Mouse (Mus musculus) lung, postnatal 0 days (tissue): ENCODE data around the gene Cacna1a. TPM values are rescaled to one million over a fixed set of nuclear protein-coding genes. Genes with fewer than 3 reads are reported as not detected.

Experiments
- ATAC-seq: fragments of 200-750 bp; cut with Nextera tagmentation; 2 replicates; pipeline ENCODE4 v1.8.0; 2017; ENCODE audit warnings: moderate library complexity
- DNase-seq: peaks from one replicate; pipeline ENCODE4 v3.0.0-alpha.2; 2016; ENCODE audit warnings: low spot score
- H3K27ac ChIP-seq: fragments of 300-500 bp; sonication (generic); 2 replicates; pipeline ENCODE4 v1.5.1; 2014; ENCODE audit warnings: antibody characterized with exemption, mild to moderate bottlenecking, low read length, mixed read lengths
- H3K27me3 ChIP-seq: fragments of 300-500 bp; sonication (generic); replicated peaks from 2 replicates; pipeline ENCODE4 v1.6.1; 2014; ENCODE audit warnings: low read length, mixed read lengths; ENCODE audit not compliant: insufficient read depth
- H3K36me3 ChIP-seq: fragments of 300-500 bp; sonication (generic); 2 replicates; pipeline ENCODE4 v1.6.1; 2014; ENCODE audit warnings: low read length, mixed read lengths; ENCODE audit not compliant: insufficient read depth
- H3K4me1 ChIP-seq: fragments of 300-500 bp; sonication (generic); 2 replicates; pipeline ENCODE4 v1.6.1; 2014; ENCODE audit warnings: antibody characterized with exemption, low read depth, low read length, mixed read lengths; ENCODE audit not compliant: insufficient read depth
- H3K4me2 ChIP-seq: fragments of 300-500 bp; sonication (generic); replicated peaks from 2 replicates; pipeline ENCODE4 v1.6.1; 2014; ENCODE audit warnings: low read depth, mild to moderate bottlenecking, low read length, moderate library complexity, mixed read lengths
- H3K4me3 ChIP-seq: fragments of 300-500 bp; sonication (generic); 2 replicates; pipeline ENCODE4 v1.5.1; 2014; ENCODE audit warnings: low read depth, low read length
- H3K9ac ChIP-seq: fragments of 300-500 bp; sonication (generic); replicated peaks from 2 replicates; pipeline ENCODE4 v1.6.1; 2014; ENCODE audit warnings: low read depth, mild to moderate bottlenecking
- H3K9me3 ChIP-seq: fragments of 300-500 bp; sonication (generic); 2 replicates; pipeline ENCODE4 v1.6.1; 2016; ENCODE audit warnings: low read length, mixed read lengths
- CTCF ChIP-seq: IDR thresholded peaks from 2 replicates; pipeline ENCODE4 v1.5.1; 2016; ENCODE audit warnings: antibody characterized with exemption, mild to moderate bottlenecking
- EP300 ChIP-seq: IDR thresholded peaks from 2 replicates; pipeline ENCODE4 v1.6.1; 2016; ENCODE audit warnings: antibody characterized with exemption, mild to moderate bottlenecking, control low read depth
- WGBS: fragments of 180-500 bp; shearing (Covaris S2); extraction: QIAGEN DNeasy Blood & Tissue Kit; methylation state at CpG from one replicate; pipeline ENCODE4 v1.1.7; 2014; 5-methylcytosine and 5-hydroxymethylcytosine counted together
- polyA plus RNA-seq: library from polyadenylated mRNA; unstranded; fragments of >200 nt; fragmentation: Nextera tagmentation; extraction: Ambion mirVana; gene quantifications from 2 replicates; pipeline ENCODE4 v1.2.1, GENCODE M21; 2015

Gene Cacna1a
- polyA plus RNA-seq, 1 experiment from 2014 or later = 3.3 TPM

GRCm38 (mm10) chr8:84640617-84641294 lies 252.5 kb downstream of the Cacna1a start:
- no peaks in the 10 kb centered on the region for H3K9me3 ChIP-seq
- WGBS = 63% methylated on average over 7 of the region's 7 CpGs
- no peak overlapping the region for H3K4me2 ChIP-seq
- H3K36me3 ChIP-seq = no peaks in the 10 kb centered on the region
- H3K27me3 ChIP-seq = no peaks in the 10 kb centered on the region
- no peak overlapping the region for H3K9ac ChIP-seq
- ATAC-seq = no peak
- H3K27ac ChIP-seq = 0 out of 2 replicates have a peak overlapping the region, but pooled peaks have one; percentile 15
- no peak overlapping the region for H3K4me3 ChIP-seq
- no peak for TF ChIP-seq CTCF
- no peak for TF ChIP-seq EP300
- H3K4me1 ChIP-seq = no peaks in the 10 kb centered on the region; the same call in 1 of the 2 replicates
- no peak for DNase-seq

- Histone ChIP-seq H3K27ac (no peak overlapping the region), H3K4me1 (no peaks in the 10 kb centered on the region; the same call in 1 of the 2 replicates), H3K36me3 (no peaks in the 10 kb centered on the region), H3K9ac (no peak overlapping the region), H3K9me3 (no peaks in the 10 kb centered on the region), H3K4me3 (no peak overlapping the region), H3K4me2 (no peak overlapping the region), H3K27me3 (no peaks in the 10 kb centered on the region)
- 85% methylated on average over 1 of the region's 1 CpGs for WGBS
- ATAC-seq = no peak
- peak; percentile 75 for DNase-seq
- TF ChIP-seq EP300 (peak; percentile 38; the same call in 1 of the 2 replicates), CTCF (peak; percentile 29; the same call in 1 of the 2 replicates)
Observed at GRCm38 (mm10) chr8:84641578-84642361, 253.5 kb downstream of the Cacna1a start.

- Histone ChIP-seq H3K27ac (no peak overlapping the region), H3K36me3 (no peaks in the 10 kb centered on the region), H3K4me2 (no peak overlapping the region), H3K9me3 (no peaks in the 10 kb centered on the region), H3K9ac (no peak overlapping the region), H3K27me3 (no peaks in the 10 kb centered on the region), H3K4me3 (no peak overlapping the region), H3K4me1 (no peaks in the 10 kb centered on the region; the same call in 1 of the 2 replicates)
- TF ChIP-seq EP300 = no peak
- WGBS = 51% methylated on average over 5 of the region's 5 CpGs
- ATAC-seq (no peak), DNase-seq (no peak)
Observed at GRCm38 (mm10) chr8:84643019-84643418, 254.8 kb downstream of the Cacna1a start.

DNA sequence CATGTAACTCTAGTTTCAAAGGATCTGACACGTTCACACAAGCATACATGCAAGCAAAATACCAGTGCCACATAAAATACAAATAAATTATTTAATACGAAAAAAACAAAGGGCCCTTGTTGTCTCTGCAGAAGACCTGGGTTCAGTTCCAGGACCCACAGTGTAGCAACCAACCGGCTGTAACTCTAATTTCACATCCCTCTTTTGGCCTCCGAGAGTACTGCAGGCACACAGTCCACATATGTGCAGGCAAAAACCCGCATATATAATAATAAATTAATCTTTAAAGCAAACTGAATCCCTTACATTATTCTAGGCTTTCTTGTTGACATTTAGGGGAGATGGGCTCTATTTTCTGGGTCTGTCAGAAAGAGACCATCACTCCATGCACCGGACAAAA lies 258.6 kb downstream of the Cacna1a start:
- Histone ChIP-seq H3K9me3 (no peaks in the 10 kb centered on the region), H3K27me3 (no peaks in the 10 kb centered on the region), H3K4me3 (no peak overlapping the region), H3K27ac (no peak overlapping the region), H3K4me1 (no peaks in the 10 kb centered on the region), H3K4me2 (peak overlapping the region; percentile 32; the same call in 1 of the 2 replicates), H3K9ac (no peak overlapping the region), H3K36me3 (no peaks in the 10 kb centered on the region)
- ATAC-seq (0 out of 2 replicates have a peak, but pooled peaks have one; percentile 38), DNase-seq (no peak)
- WGBS = 50% methylated on average over 6 of the region's 6 CpGs
- TF ChIP-seq CTCF (peak; percentile 47), EP300 (no peak)

DNA sequence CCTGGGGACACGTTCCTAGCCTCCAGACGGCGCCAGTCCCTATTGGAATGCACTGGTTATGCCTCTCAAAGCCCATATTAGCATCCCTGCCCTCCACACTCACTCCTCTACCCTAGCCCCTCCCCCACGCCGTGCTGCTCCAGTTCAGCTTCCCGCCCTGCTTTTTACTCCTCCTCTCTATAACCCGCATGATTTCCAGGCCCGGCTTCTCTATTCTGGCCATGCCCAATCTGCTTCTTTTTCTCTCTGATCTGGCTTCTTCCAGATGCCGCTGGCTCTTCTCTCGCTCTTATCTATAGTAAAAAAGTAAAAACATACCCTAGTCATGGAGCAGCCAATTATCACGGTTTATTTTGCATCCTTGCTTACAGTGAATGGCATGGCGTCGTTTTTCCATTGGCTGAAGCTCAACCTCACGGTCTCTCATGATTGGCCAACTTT lies 259.2 kb downstream of the Cacna1a start:
- Histone ChIP-seq H3K9me3 (no peaks in the 10 kb centered on the region), H3K9ac (no peak overlapping the region), H3K4me1 (no peaks in the 10 kb centered on the region), H3K4me2 (peak overlapping the region; percentile 32), H3K36me3 (no peaks in the 10 kb centered on the region), H3K27me3 (no peaks in the 10 kb centered on the region), H3K27ac (no peak overlapping the region), H3K4me3 (no peak overlapping the region; the same call in 1 of the 2 replicates)
- ATAC-seq (peak; percentile 87), DNase-seq (peak; percentile 72)
- TF ChIP-seq EP300 (no peak; the same call in 1 of the 2 replicates), CTCF (peak; percentile 38)
- WGBS = 4% methylated on average over 14 of the region's 14 CpGs

DNA sequence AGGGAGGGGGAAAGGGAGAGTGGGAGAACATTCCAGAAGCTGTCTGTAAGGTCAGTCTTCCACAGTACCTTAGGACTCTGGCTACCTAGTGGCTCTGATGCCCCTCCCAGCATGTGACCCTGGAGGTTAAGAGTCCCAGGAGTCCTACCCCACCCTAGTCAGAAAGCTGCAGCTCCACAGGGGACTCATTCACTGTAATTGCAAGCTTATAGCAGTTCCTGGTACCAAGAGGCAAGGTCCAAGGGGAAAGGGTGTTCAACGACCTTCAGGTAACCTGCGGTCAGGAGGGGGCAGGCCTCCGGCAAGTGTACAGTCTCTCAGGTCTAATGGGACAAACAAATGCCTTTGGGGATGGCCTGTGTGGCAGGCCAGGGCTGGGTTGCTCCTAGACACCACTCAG lies 262.0 kb downstream of the Cacna1a start:
- H3K4me1 ChIP-seq = no peaks in the 10 kb centered on the region; the same call in 1 of the 2 replicates
- H3K4me2 ChIP-seq = no peak overlapping the region
- no peaks in the 10 kb centered on the region for H3K9me3 ChIP-seq
- no peak overlapping the region for H3K9ac ChIP-seq
- no peak for TF ChIP-seq CTCF
- TF ChIP-seq EP300 = no peak
- no peaks in the 10 kb centered on the region for H3K36me3 ChIP-seq
- no peaks in the 10 kb centered on the region for H3K27me3 ChIP-seq
- H3K27ac ChIP-seq = no peak overlapping the region
- DNase-seq = no peak
- H3K4me3 ChIP-seq = no peak overlapping the region
- WGBS = 30% methylated on average over 3 of the region's 3 CpGs
- ATAC-seq = no peak
